Mouse (Mus musculus) ES-Bruce4 (cell line): ENCODE data around the gene Tamm41. TPM values are rescaled to one million over a fixed set of nuclear protein-coding genes. Genes with fewer than 3 reads are reported as not detected.

Source experiments
- H3K27ac ChIP-seq: 2 replicates; pipeline ENCODE4 v1.5.1; 2012; ENCODE audit warnings: low read length, inconsistent platforms; ENCODE audit not compliant: insufficient read depth
- H3K27me3 ChIP-seq: 2 replicates; pipeline ENCODE4 v1.6.1; 2012; ENCODE audit warnings: mild to moderate bottlenecking, low read length, inconsistent platforms; ENCODE audit not compliant: control insufficient read depth, poor library complexity, insufficient read depth, severe bottlenecking
- H3K36me3 ChIP-seq: 2 replicates; pipeline ENCODE4 v1.6.1; 2012; ENCODE audit warnings: inconsistent platforms, mild to moderate bottlenecking, low read length, moderate library complexity; ENCODE audit not compliant: control insufficient read depth, poor library complexity, insufficient read depth, severe bottlenecking
- H3K4me1 ChIP-seq: one replicate; pipeline ENCODE4 v1.8.1; 2011; ENCODE audit warnings: low read length; ENCODE audit not compliant: control insufficient read depth, insufficient read depth
- H3K4me3 ChIP-seq: 2 replicates; pipeline ENCODE4 v1.5.1; 2011; ENCODE audit warnings: low read depth, mild to moderate bottlenecking, low read length
- H3K9ac ChIP-seq: 2 replicates; pipeline ENCODE4 v1.6.1; 2012; ENCODE audit warnings: low read depth, mild to moderate bottlenecking, inconsistent platforms; ENCODE audit not compliant: poor library complexity, severe bottlenecking
- H3K9me3 ChIP-seq: replicated peaks from 2 replicates; pipeline ENCODE4 v1.6.1; 2012; ENCODE audit warnings: mild to moderate bottlenecking, low read length, inconsistent platforms; ENCODE audit not compliant: control insufficient read depth, poor library complexity, insufficient read depth, severe bottlenecking
- CTCF ChIP-seq: IDR thresholded peaks from one replicate; pipeline ENCODE4 v1.8.1; 2011; ENCODE audit warnings: low read depth, low read length
- EP300 ChIP-seq: IDR thresholded peaks from 2 replicates; pipeline ENCODE4 v1.6.1; 2011; ENCODE audit warnings: low read depth, low read length; ENCODE audit not compliant: insufficient read depth
- POLR2A ChIP-seq: IDR thresholded peaks from one replicate; pipeline ENCODE4 v1.8.1; 2011; ENCODE audit warnings: low read length; ENCODE audit not compliant: insufficient read depth
- polyA plus RNA-seq: library from polyadenylated mRNA; stranded (reverse); fragments of >200 nt; gene quantifications from 2 replicates; pipeline ENCODE4 v1.2.4, GENCODE M21; 2011; ENCODE audit warnings: low read depth; ENCODE audit not compliant: missing spikeins, insufficient read depth, insufficient read length

The Tamm41 gene
- polyA plus RNA-seq, 1 experiment = 60.3 TPM

DNA sequence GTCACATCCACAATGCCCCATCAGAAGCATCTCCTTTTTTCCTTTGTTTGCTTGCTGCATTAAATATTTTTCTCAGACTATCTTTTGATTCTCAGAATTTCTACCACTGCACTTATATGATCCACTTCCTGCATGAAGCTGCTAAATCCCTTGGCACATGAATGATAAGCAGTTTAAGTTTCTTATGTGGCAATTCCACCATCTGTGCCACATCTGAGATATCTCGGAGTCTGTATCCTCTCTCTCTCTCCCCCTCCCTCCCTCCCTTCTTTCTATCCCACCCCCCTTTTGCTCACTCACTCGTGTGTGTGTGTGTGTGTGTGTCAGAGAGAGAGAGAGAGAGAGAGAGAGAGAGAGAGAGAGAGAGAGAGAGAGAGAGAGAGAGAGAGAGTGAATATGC lies 10.1 kb upstream of the Tamm41 start:
- no peaks in the 10 kb centered on the region for H3K9me3 ChIP-seq
- H3K4me1 ChIP-seq = no peaks in the 10 kb centered on the region
- no peak overlapping the region for H3K9ac ChIP-seq
- H3K27me3 ChIP-seq = no peaks in the 10 kb centered on the region
- no peaks in the 10 kb centered on the region for H3K36me3 ChIP-seq
- no peak for TF ChIP-seq POLR2A
- TF ChIP-seq CTCF = no peak
- no peak for TF ChIP-seq EP300
- H3K4me3 ChIP-seq = no peak overlapping the region
- H3K27ac ChIP-seq = no peak overlapping the region

DNA sequence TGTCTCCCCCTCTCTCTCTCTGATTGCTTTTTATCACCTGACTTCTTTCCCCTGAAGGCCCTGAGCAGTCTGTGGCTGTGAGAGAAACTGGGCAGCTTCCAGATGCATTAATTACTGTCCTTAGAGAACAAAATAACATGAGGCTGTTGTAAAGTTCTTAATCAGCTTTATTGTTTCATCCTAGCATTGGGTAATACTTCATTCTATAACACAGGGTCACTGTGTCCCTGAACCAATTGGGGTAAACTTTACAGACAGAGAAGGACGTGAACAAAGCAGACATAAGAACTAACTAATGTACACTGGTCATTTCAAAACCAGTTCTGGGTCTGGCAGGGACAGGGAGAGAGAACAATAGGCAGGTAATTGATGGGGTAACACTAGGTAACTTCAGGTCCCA lies 8.4 kb upstream of the Tamm41 start:
- no peaks in the 10 kb centered on the region for H3K9me3 ChIP-seq
- no peak overlapping the region for H3K4me3 ChIP-seq
- H3K9ac ChIP-seq = no peak overlapping the region
- no peak overlapping the region for H3K27ac ChIP-seq
- H3K4me1 ChIP-seq = no peaks in the 10 kb centered on the region
- H3K27me3 ChIP-seq = no peaks in the 10 kb centered on the region
- H3K36me3 ChIP-seq = no peaks in the 10 kb centered on the region
- TF ChIP-seq EP300 = no peak
- no peak for TF ChIP-seq CTCF
- TF ChIP-seq POLR2A = no peak

GRCm38 (mm10) chr6:115044709-115045108 lies 7.0 kb upstream of the Tamm41 start:
- Histone ChIP-seq H3K27me3 (no peaks in the 10 kb centered on the region), H3K4me3 (no peak overlapping the region), H3K4me1 (no peaks in the 10 kb centered on the region), H3K9me3 (no peaks in the 10 kb centered on the region), H3K27ac (no peak overlapping the region), H3K36me3 (no peaks in the 10 kb centered on the region), H3K9ac (no peak overlapping the region)
- TF ChIP-seq POLR2A = no peak
- no peak for TF ChIP-seq EP300
- TF ChIP-seq CTCF = no peak

DNA sequence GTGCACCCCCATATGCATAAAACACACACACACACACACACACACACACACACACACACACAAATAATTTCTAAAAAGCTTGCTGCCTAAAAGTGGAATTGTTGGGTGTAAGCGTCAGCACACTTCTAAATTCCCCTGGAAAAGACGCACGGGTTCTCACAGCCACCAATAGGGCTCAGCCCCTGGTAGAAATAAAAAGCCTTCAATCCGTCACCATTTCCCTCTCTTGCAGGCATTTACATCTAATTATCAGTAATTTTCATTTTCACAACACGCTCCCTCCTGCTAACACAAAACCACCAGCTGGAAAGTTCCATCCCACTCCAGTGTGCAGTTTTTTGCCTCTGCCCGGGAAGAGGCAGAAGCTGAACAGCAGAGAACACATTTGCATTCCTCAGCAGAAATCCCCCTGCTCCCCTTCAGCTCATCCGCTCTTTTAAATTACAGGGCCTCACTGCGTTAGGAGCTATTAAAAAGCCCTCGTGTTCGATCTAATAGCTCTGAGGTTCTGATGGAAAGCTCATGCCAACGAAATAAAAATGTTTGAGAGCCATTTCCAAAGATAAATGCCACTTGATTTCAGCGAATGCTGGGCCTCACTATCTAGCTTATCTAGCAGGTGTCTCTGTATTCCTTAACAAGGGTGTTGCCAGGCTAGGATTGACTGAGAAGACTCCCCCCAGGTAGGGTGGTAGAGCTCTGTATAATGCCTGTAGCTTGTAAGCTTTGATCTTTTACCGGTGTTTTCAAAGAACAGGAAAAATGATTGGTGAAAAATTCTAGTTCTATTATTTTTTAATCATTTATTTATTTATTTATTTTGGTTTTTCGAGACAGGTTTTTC lies 6.2 kb upstream of the Tamm41 start:
- Histone ChIP-seq H3K36me3 (no peaks in the 10 kb centered on the region), H3K27me3 (no peaks in the 10 kb centered on the region), H3K9me3 (no peaks in the 10 kb centered on the region), H3K4me1 (no peaks in the 10 kb centered on the region), H3K9ac (no peak overlapping the region), H3K27ac (no peak overlapping the region), H3K4me3 (no peak overlapping the region)
- TF ChIP-seq POLR2A (no peak), CTCF (no peak), EP300 (no peak)

DNA sequence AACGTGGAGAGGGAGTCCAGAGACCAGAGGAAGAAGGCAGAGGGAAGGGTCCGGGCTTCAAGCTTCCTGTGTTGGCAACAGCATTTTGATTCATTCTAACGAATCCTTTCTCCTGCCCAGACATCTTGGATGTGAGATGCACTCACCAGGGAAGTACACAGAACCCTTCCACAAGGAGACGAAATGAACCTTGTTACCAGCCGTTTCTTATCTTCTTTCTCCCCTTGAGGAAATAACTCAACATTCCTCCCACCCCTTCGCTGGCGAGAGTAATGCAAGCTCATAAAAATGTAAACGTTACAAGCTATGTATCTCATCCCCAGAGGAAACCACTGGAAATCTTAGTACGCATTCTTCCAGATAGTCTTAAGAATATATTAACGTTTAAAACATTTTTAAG lies 4.9 kb upstream of the Tamm41 start:
- TF ChIP-seq CTCF (no peak), POLR2A (no peak), EP300 (no peak)
- H3K27me3 ChIP-seq = no peaks in the 10 kb centered on the region
- H3K9ac ChIP-seq = no peak overlapping the region
- no peak overlapping the region for H3K4me3 ChIP-seq
- H3K27ac ChIP-seq = no peak overlapping the region
- no peaks in the 10 kb centered on the region for H3K36me3 ChIP-seq
- no peaks in the 10 kb centered on the region for H3K9me3 ChIP-seq
- no peaks in the 10 kb centered on the region for H3K4me1 ChIP-seq

DNA sequence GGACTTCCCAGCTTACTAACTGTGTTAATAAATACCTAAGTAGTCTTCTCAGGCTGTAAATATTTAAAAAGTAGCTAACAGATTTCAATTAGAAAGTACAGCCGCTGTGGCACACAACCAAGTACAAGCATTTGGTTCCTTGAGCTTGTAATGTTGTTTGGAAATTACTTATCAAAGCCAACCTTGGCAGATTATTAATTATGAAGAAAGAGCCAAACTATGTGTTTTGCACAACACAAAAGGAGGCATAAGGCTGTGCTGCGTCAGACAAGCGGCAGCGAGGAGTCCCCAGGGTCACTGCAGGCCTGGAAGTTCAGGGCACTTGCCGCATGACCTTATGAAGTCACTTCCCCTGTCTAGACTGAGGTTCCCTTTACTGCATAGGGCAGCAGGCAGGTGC lies 4.2 kb downstream of the Tamm41 start:
- Histone ChIP-seq H3K4me1 (no peaks in the 10 kb centered on the region), H3K36me3 (peaks cover 43% of the 10 kb centered on the region), H3K4me3 (no peak overlapping the region), H3K9ac (no peak overlapping the region), H3K27ac (no peak overlapping the region), H3K27me3 (no peaks in the 10 kb centered on the region), H3K9me3 (no peaks in the 10 kb centered on the region)
- TF ChIP-seq POLR2A = no peak
- TF ChIP-seq EP300 = no peak
- TF ChIP-seq CTCF = no peak
